Mouse (Mus musculus) adrenal gland, adult 8-10 months (tissue): ENCODE results near the gene Prame. TPM values are rescaled to one million over a fixed set of nuclear protein-coding genes. Genes with fewer than 3 reads are reported as not detected.
"Not testable (repeated sequence)": the region's sequence is repeated elsewhere in the genome, so short reads cannot be mapped to it uniquely, and the experiment has no call there.

Source experiments
- DNase-seq: peaks from one replicate; pipeline ENCODE4 v3.0.0; 2022
- total RNA-seq, 4 experiments: library from RNA; stranded (reverse); gene quantifications; 2 replicates each; pipeline ENCODE4 v1.2.4; 2022

Prame gene
- not detected for total RNA-seq

- no peak for DNase-seq
These were observed at the start of gene Prame for GRCm38 (mm10) chrX:135627605-135628004. Prame (minus strand) TSS chrX:135627705.

- no peak for DNase-seq
These were observed 24.8 kb upstream of the Prame start for GRCm38 (mm10) chrX:135652173-135652772.

DNA sequence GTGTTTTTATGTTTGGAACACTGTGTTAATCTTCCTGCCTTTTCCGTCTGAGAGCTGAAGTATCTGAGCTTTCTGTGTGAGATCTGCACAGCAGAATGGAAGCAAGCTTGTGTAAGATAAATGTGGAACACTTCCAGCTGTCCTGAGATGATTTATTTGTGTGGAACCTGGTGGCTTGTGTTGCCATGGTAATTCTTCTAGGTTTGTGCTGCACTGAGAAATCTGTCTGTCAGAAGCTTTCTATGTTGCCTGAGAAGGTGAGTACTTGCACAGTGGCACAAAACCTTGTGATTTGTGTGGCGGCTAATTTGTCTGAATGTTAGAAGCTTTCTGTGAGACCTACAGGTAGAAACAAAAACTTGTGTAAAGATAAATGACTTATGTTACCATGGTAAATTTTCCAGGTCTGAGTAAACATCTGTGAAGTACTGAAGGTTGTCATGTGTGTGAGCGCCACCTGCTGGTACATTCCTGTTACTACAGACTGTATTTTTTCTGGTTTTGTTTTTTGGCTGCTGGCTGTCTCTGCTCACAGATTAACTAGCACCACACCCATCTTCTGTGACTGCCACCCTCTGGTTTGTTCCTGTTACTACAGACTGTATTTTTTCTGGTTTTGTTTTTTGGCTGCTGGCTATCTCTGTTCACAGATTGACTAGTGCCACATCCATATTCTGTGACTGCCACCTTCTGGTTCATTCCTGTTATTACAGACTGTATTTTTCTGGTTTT, 26.0 kb downstream of the Prame start:
- not testable (repeated sequence) for DNase-seq

DNA sequence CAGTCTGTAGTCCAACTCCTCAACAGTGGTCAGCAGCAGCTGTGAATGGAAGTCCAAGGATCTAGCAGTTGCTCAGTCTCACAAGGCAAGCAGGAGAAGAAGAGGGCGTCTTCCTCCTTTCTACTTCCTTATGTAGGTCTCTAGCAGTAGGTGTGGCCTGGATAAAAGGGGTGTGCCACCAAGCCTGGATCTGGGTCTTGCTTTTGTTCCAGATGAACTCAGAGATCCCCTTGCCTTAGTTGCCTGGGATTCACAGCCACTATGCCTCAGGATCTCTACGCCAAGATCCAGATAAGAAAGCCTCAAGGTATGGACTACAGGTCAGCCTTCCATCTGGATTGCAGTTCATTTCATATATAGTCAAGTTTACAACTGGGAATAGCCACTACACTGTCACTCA, 28.8 kb downstream of the Prame start, which contains the start of gene Nxf7:
TSS of gene Nxf7 (minus strand) at position 101 of the 400 bp plus-strand sequence.
- no peak for DNase-seq

GRCm38 (mm10) chrX:135598096-135598495, 29.4 kb downstream of the Prame start:
- DNase-seq, result no peak

GRCm38 (mm10) chrX:135576412-135576811, 51.1 kb downstream of the Prame start:
- DNase-seq, result no peak

GRCm38 (mm10) chrX:135574958-135575628, 52.4 kb downstream of the Prame start:
- DNase-seq, result not testable (repeated sequence)

GRCm38 (mm10) chrX:135574261-135574957, 53.1 kb downstream of the Prame start:
- not testable (repeated sequence) for DNase-seq

DNA sequence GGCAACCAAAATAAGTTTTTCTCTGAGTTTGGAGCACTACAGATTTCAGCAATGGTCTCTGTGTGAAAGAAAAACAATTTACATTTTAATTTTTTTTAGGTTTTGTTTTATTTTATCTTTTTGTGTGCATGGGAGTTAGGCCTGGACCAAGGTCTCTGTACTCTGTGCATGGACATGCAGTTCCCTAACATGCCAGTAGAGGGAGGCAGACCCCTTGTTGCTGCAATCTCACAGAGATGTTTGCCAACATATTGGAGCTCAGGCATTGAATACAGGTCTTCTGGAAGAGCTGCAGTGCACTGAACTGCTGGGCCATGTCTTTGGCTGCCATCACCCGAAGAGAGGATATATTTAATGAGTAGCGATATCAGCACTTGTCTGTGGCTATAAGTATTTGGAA, 58.0 kb downstream of the Prame start:
- DNase-seq, result not testable (repeated sequence)

- DNase-seq, result not testable (repeated sequence)
These were observed 62.6 kb downstream of the Prame start for GRCm38 (mm10) chrX:135564934-135565333.

Other genes starting within 250 kb of the Prame start
- not detected for gene Gm7903, start 193.9 kb downstream of the Prame start, total RNA-seq
- not detected for gene AV320801, start 133.1 kb downstream of the Prame start, total RNA-seq
- not detected for gene Nxf7, start 28.9 kb downstream of the Prame start, total RNA-seq
- gene Tcp11x2, start 66.1 kb upstream of the Prame start, total RNA-seq, result not detected
- gene Tmsb15a, start 97.6 kb upstream of the Prame start, total RNA-seq, result 1 to 10 TPM in 1 of 4 experiments, not detected in 3; 1.7 TPM
- 10 to 100 TPM; 16.2 to 29.2 (median 18.0) TPM for gene Armcx5, start 115.0 kb upstream of the Prame start, total RNA-seq
- 100 to 1,000 TPM in 3 of 4 experiments, 10 to 100 TPM in 1; 90.4 to 125 (median 114) TPM for gene Gprasp1, start 115.0 kb upstream of the Prame start, total RNA-seq
- gene Bhlhb9, start 169.9 kb upstream of the Prame start, total RNA-seq, result 10 to 100 TPM; 19.4 to 23.1 (median 20.8) TPM
- gene Gprasp2, start 211.3 kb upstream of the Prame start, total RNA-seq, result 10 to 100 TPM; 40.4 to 62.4 (median 48.6) TPM